Mouse (Mus musculus) c-Kit-positive CD71-positive TER-119-positive erythroid progenitor cells, embryonic 14.5 days (primary cell): Measurements from ENCODE around the gene Mapt.
"Not testable (repeated sequence)": the region's sequence is repeated elsewhere in the genome, so short reads cannot be mapped to it uniquely, and the experiment has no call there.

Experiments used
- DNase-seq: peaks from one replicate; pipeline ENCODE4 v3.0.0-alpha.2; 2013; ENCODE audit warnings: low spot score

The Mapt gene

DNA sequence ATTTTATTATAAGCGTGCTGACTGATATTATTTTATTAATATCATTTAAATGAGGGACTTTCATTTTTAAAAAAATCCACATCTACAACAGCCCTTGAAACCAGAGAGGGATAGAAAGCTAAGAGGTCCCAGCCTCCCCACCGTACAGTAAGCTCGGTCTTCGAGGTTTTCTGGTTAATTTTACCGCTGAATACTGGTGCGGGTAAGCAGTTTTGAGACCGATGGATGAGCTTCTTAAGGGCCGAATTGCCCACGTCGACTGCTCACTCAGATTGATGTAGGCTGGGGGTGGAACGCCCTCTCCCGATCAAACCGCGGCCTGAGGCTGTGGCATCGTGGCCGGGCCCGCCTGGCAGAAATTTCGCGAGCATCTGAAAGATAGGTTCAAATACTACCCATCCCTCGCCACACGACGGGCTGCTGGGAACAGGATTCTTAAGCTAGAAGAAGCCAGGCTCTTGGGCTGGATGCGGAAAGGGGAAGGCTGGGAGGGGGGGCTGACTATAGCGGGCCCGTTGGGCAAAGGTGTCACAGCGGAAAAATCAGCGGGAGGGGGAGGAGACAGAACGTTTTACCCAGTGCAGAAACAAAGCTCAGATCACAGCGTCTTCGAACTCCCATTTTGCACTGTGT is 2.5 kb downstream of the Mapt start:
- no peak for DNase-seq

DNA sequence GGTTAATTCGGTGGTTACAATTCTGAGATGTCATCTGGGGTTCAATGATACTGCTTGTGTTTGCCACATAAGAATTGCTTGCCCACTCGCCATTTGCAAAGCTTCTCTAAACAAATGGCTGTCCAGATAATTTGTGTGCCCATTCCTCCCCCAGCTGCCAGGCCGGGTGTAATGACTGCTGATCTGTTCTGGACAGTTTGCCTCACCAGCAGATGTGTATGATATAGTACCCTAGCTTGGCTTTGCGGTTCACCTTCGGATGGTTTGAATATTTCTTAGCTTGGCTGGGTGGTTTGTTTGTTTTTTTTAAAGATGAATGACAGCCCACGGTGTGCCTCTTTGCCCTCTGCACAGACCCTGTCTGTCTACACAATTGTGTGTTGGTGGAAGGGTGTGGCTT is 3.5 kb downstream of the Mapt start:
- DNase-seq, result no peak

DNA sequence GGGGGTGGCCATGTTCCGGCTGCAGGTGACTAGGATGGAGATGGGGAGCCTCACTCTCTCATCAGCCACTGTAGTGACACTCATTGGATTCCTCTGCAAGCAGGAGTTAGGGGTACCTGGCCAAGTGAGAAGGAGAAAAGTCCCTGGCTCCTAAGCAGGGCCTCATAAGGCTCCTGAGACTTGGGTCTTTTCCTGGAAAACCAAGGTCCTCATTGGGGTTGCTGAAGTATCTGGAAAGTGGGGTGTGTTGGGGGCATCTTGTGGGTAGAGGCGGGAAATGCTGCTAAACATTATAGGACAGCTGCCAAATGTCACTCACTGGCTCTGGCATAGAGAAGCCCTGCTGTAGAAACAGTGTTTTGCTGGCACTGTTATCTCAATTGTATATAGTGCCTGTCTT is 4.7 kb downstream of the Mapt start:
- DNase-seq, result no peak

DNA sequence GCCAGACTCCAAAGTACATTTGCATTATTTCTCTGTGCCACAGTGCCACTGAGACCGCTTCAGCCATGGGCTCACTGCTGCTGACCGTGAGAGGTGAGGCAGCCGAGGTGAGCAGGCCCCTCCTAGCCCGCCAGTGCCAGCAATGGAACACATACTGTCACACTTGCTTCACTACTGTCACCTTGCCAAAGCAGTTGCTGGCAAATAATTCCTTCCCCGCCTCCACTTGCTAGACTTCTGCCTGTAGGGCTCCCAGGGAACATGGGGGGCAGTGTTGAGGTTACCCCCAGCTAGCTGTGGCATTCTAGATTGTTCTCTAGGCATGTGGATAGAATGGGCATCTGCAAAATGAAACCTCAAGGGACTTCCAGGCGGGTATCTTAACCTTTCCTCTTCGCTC is 6.0 kb downstream of the Mapt start:
- DNase-seq, result no peak

DNA sequence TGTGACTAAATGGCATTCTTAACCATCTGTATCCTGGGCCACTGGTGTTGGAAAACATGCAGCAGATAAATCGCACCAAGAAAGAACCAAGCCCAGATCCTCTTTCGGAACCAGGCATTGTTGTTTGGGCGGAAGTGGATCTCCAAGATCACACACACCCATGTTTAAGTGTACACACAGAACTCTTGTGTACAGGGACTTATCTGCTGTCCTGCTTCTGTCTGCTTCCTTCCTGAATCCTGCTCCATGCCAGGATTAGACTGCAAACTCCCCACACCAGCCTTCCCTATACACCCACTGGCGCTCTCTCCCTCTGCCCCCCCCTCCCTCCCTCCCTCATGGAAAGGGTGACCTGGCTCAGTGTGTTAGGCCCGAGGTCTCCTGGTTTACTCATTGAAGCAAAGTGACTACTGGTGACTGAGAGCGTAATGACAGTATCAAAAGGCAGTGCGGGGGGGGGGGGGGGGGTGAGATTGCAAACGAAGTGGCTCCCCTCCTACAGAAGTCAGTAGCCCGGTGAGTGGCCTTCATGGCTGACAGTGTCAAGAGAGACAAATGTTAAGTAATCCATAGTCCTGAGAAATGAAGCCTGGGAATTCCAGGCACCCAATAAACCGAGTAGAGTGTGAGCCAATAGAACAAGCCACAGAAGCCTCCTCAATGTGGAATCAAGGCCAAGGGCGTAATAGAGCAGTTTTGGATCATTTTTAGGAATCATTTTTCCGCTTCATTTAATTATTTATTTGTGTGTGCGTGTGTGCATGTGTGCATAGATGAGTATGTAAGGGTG is 7.0 kb downstream of the Mapt start:
- no peak for DNase-seq

DNA sequence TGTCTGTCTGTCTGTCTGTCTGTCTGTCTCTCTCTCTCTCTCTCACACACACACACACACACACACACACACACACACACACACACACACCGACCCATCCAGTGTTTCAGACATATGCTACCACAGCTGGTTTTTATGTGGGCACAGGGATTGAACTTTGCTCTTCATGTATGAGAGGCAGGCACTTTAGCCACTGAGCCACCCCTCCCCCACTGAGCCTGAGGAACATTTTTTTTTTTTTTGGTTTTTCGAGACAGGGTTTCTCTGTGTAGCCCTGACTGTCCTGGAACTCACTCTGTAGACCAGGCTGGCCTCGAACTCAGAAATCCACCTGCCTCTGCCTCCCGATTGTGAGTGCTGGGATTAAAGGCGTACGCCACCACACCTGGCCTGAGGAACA is 14.3 kb downstream of the Mapt start:
- not testable (repeated sequence) for DNase-seq

DNA sequence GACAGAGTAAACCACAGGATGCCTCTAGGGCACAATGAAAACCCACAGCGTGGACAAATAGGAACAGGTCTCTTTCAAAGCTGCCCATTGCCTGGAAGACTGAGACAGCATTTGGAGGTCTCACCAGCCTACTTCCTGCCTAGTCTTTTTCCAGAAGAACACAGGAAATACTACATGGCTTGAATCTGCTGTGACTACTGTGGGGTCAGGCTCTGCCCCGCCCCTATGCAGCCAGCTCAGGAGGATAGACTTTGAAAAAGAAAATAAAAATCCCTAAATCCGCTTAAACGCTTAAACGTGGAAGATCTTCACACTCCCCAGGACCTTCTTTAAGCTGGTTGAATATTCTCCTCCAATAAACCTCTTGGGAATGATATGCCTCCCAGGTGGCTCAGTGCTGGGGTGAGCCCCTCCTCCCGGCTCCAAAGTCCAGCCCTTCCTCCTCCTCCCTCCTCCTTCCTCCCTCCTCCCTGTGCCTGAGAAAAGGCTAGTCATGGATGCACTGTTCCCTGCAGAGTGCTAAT is 15.0 kb downstream of the Mapt start:
- DNase-seq, result no peak

DNA sequence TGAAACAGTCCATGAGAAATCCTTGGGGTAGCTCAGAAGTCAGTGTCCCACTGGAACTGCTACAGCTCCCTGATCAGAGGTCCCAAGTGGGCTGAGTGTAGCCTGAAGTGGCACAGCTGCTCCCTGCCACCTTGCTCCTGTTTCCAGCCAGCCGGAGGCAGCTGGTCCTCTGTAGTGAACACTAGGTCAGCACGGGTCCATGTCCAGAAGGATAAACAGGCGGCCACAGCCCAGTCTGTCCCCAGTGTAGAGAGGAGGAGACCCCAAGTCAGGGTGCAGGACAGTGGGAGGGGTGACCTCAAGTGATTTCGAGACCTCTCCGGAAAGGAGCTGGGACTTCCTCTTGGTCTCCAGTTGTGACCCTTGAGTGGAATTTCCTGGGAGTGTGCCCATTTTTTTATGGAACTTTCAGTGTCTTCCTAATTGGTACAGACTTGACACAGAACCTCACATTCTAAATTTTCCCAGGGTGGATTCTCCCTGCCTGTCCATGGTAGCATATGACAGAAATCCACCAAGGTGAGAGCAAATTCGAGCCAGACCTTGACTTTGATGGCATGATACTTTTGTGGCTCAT is 16.0 kb downstream of the Mapt start:
- no peak for DNase-seq

DNA sequence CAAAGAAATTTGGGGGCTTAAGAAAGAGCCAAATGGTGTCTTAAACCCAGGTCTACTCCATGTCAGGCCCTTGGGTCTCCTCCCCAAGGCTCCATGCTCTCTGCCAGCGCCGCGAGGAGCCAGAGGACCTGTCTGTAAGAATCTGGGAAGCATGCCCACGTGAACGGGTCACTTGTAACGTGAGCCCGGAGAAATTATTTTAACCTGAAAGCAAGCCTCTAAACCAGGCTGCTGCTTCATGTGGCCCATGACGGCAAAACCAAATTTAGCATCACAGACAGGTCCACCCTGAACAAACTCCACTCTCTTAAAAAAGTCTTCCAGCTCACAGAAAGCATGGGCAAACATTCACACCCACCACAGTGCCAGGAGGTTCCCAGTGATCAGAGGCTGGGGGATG is 18.2 kb downstream of the Mapt start:
- DNase-seq, result no peak

DNA sequence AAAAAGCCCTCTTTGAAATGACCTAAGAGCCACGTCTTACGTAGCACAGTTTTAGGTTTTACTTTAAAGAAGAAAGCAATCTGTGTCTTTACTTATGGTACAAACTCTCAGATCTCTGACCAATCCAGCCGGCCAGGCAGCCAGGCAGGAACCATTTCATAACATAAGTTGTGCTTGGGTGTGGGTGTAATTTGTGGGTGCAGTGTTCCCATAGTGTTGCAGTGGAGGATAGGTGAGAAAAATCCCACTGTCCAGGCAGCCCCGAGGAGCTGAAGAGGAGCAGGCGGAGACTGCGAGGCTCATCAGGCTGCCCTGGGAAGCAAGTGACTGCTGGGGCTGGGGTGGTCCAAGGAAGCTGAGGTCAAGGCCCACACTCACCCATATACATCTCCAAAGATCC is 19.9 kb downstream of the Mapt start:
- DNase-seq, result no peak

DNA sequence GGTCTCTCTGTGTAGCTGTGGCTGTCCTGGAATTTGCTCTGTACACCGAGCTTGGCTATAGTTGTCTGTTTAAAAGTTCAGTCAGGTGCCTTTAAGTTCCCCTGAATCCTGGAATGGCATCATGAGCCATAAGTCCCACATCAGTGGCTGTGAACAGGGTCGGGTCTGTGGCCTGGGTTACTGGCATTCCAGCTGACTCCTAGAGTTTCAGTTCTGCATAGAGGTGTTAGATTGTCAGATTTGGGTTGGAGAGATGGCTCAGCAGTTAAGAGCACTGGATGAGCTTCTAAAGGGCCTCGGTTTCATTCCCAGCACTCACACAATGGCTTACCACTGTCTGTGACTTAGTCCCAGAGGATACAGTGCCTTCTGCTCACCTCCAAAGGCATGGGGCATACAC is 20.9 kb downstream of the Mapt start:
- no peak for DNase-seq

DNA sequence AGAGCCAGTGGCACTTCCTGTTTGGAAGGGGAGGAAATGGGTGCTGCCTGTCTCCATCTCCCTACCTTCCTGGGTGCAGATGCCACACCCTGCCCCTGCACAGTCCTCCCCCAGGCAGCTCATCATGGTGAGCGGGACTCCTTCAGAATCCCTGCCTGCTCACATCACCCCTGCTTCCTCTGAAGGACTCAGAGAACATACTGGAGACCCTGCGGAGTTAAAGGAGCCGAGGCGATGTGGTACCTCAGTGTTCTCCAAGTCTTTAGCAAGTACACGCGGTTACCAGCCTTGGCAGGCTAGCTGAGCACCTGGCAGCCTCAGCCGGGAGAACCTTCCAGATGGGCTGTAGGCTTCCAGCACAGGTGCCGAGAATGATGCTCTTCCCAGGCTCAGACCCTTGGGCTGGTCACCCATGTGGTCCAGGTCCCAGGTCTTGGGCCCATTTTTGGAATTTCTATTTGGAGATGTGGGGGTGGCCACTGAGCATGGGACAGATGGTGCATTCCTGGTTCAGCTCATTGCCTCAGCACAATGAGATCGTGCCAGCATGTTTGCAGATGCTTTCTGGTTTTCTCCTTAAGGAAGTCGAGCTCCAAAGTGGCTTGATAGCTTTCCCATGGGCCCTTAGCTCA is 23.3 kb downstream of the Mapt start:
- DNase-seq, result no peak

DNA sequence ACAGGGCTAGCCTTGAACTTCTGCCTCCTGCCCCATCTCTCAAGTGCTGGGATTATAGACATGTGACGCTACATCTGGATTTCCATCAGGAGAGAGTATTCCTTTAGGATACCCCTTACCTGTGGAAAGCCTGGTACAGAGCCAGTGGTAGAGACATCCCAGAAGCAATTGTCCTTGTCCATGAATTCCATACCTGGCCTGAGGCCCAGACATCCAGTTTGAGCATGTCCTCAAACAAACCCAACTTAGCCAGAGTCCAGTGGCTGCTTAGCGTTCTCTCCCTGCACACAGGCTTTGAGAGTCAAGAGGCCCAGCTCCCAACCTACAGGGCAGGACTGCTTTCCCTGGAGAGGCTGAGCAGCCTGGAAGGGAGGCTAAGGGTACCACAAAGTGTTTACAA is 25.0 kb downstream of the Mapt start:
- no peak for DNase-seq

DNA sequence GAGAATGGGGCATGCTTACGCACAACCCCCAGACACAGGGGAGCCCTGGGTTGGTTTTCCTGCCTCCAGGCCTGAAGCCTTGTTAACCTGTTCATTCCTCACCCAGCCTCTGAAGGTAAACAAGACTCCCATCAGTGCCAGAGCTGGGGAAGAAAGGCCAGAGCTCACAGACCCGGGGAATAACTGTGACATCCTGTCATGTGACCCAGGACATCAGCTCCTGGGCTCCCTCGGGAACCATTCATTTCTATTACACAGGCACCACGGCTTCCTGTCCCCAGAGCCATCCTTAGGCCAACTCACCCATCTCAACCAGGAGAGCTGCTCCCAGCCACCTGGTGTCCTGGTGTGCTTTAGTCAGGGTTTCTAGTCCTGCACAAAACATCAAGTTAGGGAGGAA is 27.8 kb downstream of the Mapt start:
- DNase-seq, result no peak

DNA sequence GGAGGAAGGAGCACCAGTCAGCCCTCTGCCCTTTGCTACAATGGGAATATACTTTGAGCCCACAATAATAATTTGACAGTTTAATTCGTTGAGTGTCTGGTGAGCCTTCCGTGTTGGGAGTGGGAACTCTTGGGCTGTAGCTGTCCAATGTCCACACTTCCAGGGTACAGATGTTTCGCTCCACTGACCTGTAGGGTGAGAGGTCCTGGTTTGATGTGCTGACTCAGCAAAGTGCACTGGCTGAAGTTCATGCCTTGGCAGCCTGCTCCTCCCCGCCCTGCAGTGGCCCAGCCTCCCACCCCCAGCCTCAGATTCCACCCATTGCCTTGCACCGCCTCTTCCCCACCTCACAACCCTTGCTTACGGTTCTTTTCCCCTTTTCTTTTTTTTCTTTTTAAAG is 33.5 kb downstream of the Mapt start:
- DNase-seq, result no peak

DNA sequence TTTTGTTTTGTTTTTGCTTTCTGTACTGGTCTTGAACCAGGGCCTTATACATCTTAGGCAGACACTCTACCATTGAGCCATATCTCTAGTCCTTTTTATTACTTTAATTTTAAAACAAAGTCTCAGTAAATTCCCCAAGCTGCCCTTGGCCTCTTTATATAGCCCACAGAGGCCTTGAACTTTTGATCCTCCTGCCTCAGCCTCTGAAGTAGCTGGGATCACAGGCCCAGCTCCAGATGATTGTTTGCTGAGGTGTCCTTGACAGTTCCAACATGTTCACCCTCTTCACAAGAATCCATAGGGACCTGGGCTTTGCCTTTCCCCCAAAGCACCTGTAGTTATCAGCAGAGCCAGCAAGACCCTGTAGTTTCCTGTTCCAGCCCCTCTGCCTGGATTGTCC is 34.5 kb downstream of the Mapt start:
- no peak for DNase-seq

DNA sequence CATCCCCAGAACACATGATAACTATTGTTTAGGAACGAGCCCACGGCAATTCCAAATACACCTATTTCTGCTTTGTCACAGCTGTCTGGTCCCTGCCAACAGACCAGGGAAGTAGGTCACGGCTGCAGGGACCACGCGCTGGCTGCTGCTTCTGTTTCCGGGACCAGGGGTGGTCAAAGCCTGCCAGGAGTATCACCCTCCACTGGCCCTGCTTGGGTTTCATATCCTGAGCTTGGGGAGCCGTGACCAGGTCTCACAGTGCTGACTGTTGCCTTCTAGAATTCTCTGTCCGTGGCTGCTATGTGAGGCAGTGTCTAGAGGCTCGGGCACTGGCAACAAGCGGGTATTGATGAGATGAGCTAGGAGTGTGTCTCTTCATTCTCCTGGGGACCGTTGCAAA is 36.2 kb downstream of the Mapt start:
- no peak for DNase-seq

DNA sequence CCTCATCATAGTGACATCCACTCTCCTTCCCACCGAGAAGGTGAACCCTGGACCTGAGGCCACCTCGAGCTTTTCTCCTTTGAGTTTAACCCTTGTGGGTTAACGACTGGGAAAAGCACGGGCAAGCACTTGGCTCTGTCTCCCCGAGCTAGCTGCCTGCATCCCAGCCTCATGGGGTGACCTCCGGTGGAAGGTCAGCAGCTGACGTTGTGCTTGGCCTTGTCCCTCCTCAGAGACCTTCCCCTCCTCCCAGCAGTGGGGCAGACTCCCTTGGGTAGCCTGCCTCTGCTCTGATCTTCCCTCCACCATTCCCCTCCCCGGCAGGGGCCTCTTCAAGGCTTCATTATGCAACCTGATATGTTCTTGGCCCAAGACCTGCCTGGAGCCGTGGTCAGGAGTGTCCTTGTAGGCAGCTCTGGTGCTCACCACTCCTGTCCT is 38.2 kb downstream of the Mapt start:
- DNase-seq, result no peak

DNA sequence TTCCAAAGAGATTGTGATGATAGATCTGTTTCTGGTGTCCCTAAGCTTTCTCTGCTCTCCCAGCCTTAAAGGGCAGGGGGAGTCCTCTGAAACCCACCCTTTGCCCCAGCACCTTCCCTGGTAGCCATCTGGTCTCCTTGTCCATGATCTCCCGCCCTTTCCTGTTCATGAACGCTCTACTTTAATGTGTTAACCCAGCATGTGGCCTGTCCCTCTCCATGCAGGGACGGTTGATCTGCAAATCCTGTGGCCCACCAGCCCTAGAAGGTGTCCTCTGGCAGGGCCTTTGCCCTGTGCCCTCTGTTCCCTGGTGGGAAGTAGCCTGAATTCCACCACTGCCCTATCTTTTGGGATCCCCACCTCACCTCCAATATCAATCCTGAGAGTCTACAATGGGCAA is 39.3 kb downstream of the Mapt start:
- DNase-seq, result no peak

DNA sequence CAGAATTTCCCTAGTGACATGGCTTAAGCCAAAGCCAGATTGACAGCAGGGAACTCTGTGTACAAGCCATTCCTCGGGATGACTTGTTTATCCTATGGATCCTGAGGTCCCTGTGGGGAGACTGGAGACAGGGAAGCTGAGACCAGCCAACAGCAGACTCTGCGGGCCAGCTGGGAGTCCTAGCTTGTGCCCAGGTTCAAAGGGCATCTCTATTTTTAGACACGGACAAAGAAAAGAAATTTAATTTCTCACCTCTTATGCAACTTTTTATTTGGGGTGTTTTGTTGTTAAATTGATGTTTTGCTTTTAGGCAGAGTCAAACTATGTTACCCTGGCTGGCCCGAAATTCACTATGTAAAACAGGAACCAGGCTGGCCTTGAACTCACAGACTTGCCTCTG is 39.7 kb downstream of the Mapt start:
- DNase-seq, result no peak

DNA sequence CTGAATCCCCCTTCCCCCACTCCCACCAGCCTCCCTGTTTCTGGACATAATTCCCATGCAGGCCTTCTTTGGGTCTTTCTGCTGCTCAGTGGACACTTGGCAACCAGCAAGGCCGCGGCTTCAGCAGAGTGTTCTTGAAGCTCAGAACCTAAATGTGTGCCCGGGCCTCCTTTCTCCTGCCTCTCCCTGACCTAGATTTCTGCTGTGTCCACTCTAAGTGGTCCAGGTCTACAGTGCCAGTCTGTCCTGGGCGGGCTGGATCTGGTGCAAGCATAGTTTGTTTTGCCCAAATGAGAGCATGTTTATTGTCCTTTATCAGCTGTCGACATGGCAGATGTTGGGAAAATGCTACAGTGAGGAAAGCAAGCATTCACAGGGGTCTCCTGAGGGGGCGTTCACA is 40.7 kb downstream of the Mapt start:
- no peak for DNase-seq

DNA sequence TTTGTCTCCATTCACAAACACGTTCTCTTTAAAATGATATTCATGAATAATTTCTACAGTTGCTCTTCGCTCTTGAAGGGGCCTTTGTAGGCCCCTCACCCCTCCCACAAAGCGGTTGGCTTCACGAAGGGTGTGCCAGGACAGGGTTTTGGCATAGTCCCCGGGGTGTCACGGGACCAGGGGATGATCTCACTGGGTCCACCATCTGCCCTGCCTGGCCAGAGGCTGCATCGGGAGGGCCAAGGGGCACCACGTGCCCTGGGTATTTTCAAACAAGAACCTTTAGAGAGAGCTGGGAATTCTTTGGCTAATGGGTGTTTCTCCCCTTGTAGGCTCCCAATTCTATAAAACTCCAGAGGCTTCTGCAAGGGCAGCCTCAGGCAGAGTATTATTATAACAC is 41.2 kb downstream of the Mapt start:
- no peak for DNase-seq

DNA sequence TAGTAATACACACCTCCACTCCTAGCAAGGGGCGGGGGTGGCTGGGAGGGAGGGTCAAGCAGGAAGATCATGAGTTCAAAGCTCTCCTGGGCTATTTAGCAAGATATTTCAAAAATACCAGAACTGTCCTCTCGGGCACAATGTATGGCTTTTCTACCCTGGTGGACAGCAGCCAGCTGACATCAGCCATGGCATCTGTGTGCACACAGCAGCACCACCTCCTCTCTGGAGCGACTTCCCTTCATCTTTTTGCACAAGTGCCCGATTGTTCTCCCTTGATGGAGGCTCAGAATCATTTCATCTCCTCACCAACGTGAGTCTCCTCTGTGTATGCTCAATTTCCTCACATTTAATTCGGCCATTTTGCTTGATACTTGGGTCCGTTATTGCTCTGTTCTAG is 44.6 kb downstream of the Mapt start:
- DNase-seq, result no peak
